Comparison of ENCODE assay signal across 16 mouse cellular contexts in genomic region chr19:24480916-24481315, GRCm38 (mm10).
"Had no signal": no experiment of that assay in that cellular context is flagged by ENCODE, and none has a peak within 500 bp of the region (broad histone marks: within the 10 kb centered on the region; RNA-seq: fewer than 3 reads in every experiment).

No protein-coding gene starts in this region.

- H3K9me3 ChIP-seq: neural tube, embryonic 13.5 days; neural tube, embryonic 15.5 days; stomach, embryonic 15.5 days had no signal

- H3K9ac ChIP-seq: neural tube, embryonic 13.5 days; neural tube, embryonic 15.5 days; stomach, embryonic 15.5 days had no signal

- H3K27me3 ChIP-seq: neural tube, embryonic 13.5 days; neural tube, embryonic 15.5 days; stomach, embryonic 15.5 days had no signal

- H3K4me2 ChIP-seq: neural tube, embryonic 13.5 days; neural tube, embryonic 15.5 days; stomach, embryonic 15.5 days had no signal

- H3K27ac ChIP-seq: neural tube, embryonic 13.5 days; neural tube, embryonic 15.5 days; stomach, embryonic 15.5 days; stomach, postnatal 0 days had no signal

- H3K4me1 ChIP-seq: stomach, embryonic 15.5 days had no signal

- DNase-seq: retina, postnatal 1 day; right cerebral cortex, adult 18-20 months; right cerebral cortex, postnatal 14 days; right cerebral cortex, postnatal 25 days; right cerebral cortex, postnatal 4 days; spleen, adult 18-20 months; thymus, adult 18-20 months; thymus, adult 2 months; thymus, postnatal 14 days; thymus, postnatal 25 days; thymus, postnatal 36 days; thymus, postnatal 4 days had no signal

- H3K36me3 ChIP-seq: neural tube, embryonic 13.5 days; neural tube, embryonic 15.5 days; stomach, embryonic 15.5 days had no signal

- H3K4me3 ChIP-seq: neural tube, embryonic 13.5 days; neural tube, embryonic 15.5 days; stomach, embryonic 15.5 days had no signal
